Mouse (Mus musculus) embryo, embryonic 11 days (tissue): Measurements from ENCODE around the gene Hpn.
A peak's percentile ranks its signal among the peaks of the same experiment; 100 is the strongest.

ENCODE experiments used
- DNase-seq: peaks from one replicate; pipeline ENCODE4 v3.0.0-alpha.2; 2015

Hpn gene

GRCm38 (mm10) chr7:31140302-31140701, 25.2 kb upstream of the Hpn start:
- no peak for DNase-seq

DNA sequence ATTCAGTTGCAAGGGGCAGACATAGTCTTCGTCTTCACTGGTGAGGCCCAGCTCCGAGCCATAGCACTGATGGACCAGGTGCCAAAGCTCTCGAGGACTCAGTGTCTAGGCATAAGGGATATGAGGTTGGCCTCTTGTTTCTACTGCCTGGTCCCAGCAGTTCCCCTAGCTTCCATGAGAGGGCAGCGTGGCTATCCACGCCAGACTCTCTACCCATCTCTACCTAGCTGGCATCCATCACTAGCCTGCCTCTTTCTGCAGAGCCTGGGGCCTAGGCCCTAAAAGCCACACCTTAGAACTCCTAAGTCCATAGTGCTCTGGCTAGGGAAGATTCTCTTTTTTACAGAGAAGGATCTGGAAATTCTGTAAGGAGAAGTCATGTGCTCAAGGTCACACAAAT, 24.7 kb upstream of the Hpn start:
- DNase-seq, result peak; percentile 47

- no peak for DNase-seq
Measured at GRCm38 (mm10) chr7:31135717-31136116, 20.6 kb upstream of the Hpn start.

GRCm38 (mm10) chr7:31131866-31132265, 16.8 kb upstream of the Hpn start:
- DNase-seq, result no peak

- peak; percentile 74 for DNase-seq
Measured at GRCm38 (mm10) chr7:31130841-31131240, 15.8 kb upstream of the Hpn start.

DNA sequence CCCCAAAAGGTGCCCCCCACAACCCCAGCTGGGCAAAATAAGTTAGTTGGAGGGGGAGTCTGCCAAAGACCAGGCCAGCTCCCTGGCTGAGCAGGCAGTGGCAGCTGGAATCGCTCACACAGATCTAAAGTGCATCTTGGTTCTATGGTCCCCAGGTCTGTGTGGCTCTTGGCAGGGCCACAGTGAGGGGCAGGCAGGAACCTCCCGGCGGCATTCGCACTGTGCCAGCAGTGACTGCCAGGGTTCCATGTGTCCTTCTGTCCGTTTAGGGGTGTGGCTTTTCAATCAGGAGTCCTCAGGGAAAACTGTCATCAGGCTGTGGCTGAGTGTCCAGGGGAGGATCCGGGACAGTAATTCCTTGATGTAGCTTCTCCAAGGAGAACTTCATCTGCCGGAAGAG, 15.1 kb upstream of the Hpn start:
- no peak for DNase-seq

GRCm38 (mm10) chr7:31128157-31128705, 13.1 kb upstream of the Hpn start:
- no peak for DNase-seq

DNA sequence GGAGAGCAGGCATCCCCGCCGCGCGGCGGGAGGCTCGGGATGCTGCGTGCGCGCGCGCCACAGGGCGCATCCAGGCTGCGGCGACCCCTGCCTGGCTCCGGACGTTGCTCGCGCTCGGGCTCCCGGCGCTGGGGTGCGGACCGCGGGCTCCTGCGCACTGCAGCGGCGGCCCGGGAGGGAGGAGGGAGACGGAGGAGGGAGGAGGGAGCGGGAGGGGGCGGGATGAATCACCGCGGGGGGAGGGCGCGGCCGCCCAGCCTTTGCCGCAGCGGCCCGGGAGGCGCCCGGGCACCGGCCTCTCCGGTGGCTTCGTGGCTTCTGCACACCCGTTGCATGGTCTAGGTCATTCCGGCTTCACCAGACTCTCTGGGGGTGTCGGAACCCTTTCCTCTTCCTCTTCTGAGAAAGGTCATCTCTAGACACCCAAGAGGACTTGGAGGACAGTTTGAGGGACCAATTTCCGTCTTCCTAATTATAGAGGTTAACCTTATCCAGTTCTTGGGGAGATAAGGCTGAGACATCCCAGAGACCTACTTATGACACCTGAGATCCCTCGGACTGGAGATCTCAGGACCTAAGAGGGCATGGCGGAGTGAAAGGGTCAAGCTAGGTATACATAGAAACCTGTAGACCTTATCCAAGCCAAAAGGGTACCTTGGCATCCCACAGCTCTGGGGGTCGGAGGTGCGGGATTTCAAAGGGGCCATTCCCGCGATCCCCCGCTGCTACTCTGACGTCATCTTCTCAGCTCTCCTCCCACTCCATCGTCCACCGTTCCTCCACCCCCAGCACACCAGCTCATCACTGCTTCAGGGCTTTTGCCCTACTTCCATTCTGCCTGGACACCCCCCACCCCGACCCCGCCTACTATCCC, 12.0 kb upstream of the Hpn start, which contains the start of gene Scn1b:
Gene Scn1b, minus strand, starts transcription at position 153 of the 874 bp plus-strand sequence.
- DNase-seq, result peak; percentile 63

DNA sequence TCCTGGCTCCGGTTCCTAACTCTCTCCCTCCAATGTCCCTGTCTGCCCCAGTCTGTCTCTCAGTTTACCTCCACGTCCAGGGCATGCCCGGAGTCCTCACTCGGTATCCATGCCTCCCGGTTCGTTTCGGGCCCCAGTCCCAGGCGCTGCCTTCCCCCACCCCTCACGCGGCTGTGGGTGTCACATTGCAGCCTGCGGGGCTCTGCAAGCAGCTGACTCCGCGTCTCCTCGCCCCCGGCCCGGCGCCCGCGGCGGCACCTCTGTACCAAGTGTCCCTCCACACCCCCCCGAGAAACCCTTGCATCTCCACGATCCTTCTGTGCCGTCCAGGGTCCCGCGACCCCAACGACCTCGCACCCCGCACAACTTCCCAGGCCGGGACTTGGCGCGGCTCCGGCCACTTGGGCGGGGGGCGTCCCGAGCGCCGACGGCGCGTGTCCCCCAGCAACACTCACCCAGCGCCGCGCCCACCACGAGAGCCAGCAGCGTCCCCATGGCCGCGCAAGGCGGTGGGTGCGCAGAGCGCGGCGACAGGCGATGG, 11.2 kb upstream of the Hpn start:
- DNase-seq, result peak; percentile 32

DNA sequence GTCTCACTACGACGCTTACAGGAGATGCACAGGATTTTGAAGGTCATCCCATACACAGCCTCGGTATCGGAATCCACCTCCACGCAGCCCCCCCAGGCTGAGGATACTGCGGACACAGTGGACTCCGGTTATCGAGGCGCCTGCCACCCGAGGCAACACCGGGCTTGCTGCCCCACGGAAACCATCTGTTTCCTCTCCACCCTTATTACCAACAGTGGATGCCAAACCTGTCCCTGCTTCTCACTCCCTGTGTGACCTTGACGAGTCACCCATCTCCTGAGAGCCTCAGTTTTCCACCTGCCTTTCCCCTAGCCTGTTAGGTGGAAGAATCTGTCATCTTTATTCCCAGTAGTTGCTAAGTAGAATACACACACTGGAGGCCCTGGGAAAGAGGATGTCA, 10.0 kb upstream of the Hpn start:
- DNase-seq, result no peak

DNA sequence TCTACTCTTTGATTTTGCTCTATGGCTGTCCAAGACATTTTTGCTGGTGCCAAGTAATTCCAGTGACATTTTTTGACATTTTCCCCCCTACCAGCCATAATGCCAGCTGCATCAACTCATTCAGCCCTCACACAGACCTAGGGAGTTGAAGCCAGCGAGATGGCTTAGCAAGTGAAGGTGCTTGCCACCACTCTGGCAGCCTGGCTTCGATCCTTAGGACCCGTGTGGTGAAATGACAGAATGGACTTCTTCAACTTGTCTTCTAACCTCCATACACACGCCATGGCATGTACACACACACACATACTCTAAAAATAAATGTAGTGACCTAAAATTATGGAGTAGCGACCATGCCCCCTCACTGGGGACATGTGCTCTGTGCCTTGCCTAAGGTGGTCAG, 9.3 kb upstream of the Hpn start:
- DNase-seq, result no peak

- no peak for DNase-seq
Measured at GRCm38 (mm10) chr7:31123697-31124096, 8.6 kb upstream of the Hpn start.

DNA sequence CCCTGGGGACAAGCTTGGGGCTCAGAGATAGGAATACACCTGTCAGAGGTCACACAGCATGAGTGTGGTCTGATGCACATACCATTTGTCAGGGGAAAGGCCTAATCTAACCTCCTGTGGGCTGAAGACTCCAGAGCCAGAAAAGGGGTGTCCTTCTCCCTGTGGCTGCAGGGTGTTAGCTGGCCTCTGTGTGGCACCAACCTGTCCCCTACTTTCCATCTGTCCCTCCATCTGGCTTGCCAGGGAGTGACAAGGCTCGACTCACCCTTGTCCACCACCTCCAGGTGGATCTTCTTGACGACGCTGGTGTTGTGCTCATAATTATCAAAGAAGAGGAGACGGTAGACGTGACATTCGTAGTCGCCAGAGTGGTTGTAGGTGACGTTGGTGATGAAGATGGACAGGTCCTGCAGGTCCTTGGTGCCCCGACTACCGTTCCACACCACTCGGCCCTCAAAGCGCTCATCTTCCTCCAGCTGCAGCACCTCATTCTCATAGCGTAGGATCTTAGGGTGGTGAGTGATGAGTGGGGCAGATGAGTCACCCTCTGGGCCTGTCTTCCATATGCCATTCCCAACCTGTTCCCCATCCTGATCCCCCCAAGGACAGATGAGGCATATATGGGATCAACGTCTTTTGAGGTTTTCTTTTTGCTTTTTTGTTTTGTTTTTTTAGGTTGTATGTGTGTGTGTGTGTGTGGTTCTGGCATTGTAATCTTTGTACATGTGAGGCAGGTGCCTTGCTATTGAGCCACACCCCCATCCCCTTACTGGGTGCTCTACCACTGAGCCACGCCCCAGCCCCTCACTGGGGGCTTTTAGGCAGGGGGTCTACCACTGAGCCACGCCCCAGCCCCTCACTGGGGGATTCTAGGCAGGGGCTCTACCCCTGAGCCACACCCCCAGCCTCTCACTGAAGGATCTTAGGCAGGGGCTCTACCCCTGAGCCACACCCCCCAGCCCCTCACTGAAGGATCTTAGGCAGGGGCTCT, 7.8 kb upstream of the Hpn start:
- no peak for DNase-seq

DNA sequence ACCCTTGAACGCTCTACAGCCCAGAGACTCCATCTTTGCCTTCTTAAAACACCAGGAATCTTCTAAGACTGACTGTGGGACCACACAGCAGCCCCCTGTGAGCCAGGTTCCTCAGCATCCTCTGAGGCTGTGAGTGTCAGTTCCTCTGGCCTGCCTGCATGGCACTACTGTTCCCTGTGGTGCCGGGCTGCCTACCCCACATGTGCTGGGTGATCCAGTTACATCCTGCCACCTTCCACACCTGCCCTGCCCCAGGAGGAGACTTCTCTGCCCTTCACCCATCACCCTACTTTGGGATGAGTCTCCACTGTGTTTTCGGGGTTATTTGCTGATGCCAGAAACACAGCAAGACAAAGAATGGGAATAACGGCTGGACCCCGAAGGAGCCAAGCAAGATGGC, 4.5 kb upstream of the Hpn start:
- DNase-seq, result no peak

DNA sequence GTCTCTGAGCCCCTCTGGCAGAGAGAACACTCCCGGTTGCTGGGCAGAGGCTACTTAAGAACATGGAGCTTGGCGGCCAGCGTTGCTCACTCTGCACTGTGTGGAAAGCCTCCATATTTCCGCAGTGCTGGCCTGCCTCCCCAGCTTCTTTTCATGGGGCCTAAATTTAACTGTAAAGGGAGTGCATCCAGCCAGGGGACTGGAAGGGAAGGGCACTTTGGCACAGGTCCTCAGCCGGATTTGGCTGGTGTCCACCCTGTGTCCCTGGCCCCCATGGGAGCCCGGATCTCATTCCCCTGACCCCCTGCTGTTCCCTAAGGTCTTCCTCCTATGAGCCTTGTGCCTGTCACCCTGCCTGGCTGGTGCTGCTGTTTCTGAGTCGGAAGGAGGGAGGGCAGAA, 3.4 kb upstream of the Hpn start:
- DNase-seq, result no peak

DNA sequence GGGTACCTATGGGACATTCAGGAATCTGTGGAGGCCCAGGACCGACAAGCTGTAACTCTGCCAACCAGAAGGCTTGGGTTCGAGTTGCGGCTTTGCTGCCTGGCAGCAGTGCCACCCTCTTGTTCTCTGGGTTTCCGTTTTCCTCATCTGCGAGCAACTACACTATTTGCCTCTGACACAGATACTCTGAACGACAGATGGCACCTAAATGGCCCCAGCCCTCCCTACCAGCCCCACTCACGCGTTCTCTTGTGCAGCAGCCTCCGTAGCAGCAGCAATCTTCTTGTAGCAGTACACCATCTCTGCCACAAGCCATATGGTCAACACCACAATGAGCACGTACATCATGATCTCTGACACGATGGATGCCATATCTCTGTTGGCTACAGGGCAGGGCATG, 2.4 kb upstream of the Hpn start:
- DNase-seq, result no peak

DNA sequence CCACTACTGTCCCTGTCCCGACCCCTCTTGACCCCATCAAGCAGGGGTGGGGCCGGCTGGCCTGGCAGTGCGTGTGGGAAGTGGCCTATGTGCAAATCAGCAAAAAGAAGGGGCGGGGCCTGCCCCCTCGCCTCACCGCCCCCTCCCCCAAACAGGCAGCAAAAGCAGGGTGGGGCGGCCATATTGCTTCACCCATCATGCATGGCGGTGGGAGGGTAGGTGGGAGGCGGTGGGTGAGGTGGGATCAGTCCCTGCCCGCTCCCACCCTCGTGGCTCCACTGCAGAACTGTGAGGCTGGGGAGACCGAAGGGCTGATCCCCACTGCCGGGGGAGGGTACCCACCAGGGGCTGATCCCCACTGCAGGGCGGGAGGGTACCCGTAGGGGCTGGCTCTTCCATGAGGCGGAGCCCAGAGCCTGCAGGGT, 1.6 kb upstream of the Hpn start:
- DNase-seq, result peak; percentile 46

DNA sequence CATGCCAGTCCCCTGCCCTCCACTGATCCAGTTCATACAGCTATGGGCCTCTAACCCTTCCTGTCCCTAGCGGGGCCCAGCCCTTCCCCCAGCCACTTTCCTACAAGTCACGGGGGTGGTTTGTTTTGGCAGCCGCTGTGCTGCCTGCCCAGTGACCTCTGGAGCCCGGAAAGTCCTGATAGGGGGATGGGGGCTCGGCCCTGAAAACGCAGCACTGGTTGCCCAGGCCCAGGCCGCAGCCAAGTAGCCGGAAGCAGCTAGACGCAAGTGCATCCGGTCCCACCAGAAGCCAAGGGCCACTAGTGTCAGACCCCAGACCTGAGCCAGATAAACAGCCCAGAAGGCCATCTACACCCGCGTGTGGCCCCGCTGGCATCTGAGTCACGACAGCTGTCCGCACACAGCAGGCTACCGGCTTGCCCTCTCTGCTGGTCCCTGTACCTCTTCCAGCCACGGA, 525 bp upstream of the Hpn start:
- DNase-seq, result peak; percentile 55

DNA sequence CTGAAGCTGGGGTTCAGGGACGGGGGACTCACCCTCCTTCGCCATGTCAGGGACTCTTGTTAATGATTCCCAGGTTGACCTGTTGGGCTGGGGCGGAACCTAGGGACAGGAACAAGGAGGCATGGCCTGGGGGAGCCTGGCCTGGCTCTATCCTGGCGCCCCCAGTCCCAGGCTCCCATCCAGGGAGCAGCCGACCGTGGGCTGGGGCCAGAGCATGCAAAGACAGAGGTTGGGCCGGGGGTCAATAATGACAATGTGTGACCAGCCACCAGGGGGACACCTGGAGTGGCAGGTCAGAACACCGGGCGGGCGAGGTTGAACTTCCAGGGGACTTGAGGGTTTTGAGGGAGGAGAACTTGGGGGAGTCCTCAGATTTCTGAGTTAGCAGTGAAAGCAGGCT, 444 bp downstream of the Hpn start:
- DNase-seq, result no peak

- no peak for DNase-seq
Measured at GRCm38 (mm10) chr7:31113800-31114199, 1.3 kb downstream of the Hpn start.

DNA sequence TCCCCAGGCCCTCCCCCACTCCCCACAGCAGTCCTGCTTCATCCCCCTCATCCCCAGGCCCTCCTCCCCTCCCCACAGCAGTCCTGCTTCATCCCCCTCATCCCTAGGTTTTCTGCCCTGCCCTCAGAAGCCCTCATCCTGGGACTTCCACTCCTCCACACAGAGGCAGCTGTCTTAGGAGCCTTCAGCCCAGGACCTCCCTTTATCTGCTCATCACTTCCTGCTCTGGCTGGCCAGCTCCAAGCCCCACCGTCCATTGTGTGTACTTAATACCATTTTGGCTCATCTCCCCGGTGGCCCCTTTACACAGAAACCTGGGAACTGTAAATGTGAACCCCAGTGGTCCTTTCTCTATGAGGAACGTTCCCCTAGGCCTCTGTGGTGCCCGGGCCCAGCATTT, 3.1 kb downstream of the Hpn start:
- no peak for DNase-seq

GRCm38 (mm10) chr7:31110861-31111385, 4.2 kb downstream of the Hpn start:
- no peak for DNase-seq

DNA sequence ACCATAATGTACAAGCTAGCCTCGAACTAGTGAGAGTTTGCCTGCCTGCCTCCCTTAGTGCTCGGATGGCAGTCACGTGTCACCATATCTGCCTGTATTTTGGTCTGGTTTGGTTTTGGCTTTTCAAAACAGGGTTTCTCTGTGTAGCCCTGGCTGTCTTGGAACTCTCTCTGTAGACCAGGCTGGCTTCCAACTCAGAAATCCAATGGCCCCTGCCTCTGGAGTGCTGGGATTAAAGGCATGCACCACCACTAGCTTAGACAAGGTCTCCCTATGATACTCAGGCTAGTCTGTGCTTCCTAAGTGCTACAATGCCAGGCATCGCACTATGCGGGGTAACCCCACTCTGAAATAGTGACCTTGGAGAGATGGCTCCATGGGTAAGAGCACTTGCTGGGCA, 5.3 kb downstream of the Hpn start:
- DNase-seq, result no peak
